Mouse (Mus musculus): ENCODE results near the gene Clybl. TPM values are rescaled to one million over a fixed set of nuclear protein-coding genes. Genes with fewer than 3 reads are reported as not detected.

Gene Clybl
- polyA plus RNA-seq, 3 experiments from 2014 or later: 8.4 to 10.6 (median 10.4) TPM

DNA sequence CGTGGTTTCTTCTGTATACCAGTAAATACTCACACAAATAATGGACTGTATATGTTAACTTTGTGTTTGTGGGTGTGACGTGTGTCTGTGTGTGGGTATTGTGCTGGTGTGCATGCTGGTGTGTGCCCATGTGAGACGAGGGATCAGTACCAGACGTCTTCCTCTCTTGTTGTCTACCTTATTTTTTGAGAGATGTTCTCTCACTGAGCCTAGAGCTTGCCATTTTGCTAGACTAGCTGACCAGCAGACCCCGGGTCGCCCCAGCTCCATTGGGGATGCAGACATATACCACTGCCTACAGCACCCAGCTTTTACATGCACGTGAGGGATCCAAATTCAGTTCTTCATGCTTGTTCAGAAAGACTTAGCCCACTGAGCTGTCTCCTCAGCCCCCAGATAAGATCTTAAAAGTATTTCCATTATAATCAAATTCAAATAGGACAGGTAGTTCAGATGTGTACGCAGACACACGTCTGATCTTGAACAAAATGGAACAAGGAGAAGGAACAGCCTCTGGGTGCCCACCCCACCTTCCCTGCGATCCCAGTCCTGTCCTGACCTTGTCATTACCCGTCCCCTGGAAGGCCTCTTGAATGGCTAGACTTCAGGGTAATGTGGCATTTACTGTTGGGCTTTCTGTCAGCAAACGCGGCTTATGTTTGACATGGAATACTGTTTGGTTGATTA, 208.3 kb downstream of the Clybl start:
- no peak for ATAC-seq

DNA sequence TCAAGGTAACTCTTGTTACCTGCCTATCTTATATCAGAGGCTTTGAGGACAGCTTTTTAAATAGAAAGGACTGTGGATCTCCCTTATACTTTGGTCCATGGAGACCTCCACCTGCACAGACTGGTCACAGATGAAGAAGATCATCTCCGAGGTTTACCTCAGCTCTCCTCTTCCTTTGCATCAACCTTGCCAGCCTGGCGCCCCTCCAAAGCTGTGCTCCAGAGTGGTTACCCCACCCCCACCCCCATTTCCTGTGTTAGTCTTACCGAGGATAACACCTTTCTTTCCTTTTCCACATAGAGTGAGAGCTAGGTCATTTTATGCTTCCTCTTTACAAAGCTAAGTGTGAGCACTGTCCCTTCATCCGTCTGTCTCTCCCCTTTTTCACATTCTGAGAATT, 209.4 kb downstream of the Clybl start:
- ATAC-seq: no peak

DNA sequence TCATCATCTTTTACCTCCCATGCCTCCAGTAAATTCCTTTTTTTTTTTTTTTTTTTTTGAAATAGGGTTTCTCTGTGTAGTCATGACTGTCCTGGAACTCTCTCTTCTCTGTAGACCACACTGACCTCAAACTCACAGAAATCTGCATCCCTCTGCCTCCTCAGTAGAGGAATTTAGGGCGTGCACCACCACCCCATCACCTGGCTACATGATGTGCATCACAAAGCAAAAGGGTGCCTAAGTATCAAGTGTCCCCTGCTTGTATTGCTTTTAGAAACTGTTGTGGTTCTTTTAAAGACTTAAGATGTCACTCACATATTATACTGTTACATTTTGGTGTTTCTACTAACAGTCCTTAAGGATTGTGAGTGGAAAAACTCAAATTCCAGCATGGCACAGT, 211.6 kb downstream of the Clybl start:
- no peak for ATAC-seq

GRCm38 (mm10) chr14:122398676-122399075, 217.2 kb downstream of the Clybl start:
- ATAC-seq: no peak

GRCm38 (mm10) chr14:122399906-122400305, 218.4 kb downstream of the Clybl start:
- ATAC-seq: no peak

DNA sequence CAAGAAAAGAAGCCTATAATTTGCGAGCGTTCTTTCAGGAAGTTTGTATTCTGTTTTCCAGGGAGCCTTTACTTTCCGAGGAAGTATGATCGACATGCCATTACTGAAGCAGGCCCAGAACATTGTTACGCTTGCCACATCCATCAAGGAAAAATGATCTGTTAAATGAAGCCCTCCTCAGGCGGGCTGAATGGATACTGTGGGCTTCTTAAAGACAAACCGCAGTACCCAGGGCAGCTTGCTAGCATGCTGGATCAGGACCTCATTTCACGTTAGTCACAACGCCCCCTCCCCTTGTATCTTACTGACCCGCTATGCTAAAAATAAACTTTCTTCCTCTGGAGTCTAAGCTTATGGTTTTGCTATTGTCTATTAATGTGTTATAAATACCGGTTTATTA, 220.4 kb downstream of the Clybl start:
- no peak for ATAC-seq

DNA sequence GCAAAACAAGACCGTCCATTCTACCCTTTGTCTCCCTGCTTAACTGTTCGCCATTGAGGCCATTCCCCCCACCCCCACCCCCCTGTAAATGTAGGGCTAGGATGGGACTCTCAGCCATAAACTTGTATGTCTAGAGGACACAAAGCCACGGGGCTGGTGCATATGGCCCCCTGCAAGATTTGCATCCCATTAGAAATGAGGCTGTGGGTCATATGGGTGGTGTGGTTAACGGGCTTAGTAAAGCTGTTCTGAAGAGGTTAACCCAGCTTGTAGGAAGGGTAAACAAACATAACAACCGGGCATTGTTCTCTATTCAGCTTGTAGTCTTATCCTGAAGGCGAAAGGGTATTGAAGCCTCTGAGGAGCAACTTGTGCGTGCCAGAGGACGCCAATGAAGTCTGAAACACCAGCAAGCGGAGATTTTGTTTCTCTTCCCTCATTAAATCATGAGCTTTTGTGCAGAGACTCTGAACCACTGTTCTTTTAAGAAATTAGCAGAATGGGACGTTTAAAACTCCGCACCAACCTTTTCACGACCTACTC, 221.3 kb downstream of the Clybl start:
- no peak for ATAC-seq

GRCm38 (mm10) chr14:122403422-122403940, 222.0 kb downstream of the Clybl start:
- no peak for ATAC-seq

DNA sequence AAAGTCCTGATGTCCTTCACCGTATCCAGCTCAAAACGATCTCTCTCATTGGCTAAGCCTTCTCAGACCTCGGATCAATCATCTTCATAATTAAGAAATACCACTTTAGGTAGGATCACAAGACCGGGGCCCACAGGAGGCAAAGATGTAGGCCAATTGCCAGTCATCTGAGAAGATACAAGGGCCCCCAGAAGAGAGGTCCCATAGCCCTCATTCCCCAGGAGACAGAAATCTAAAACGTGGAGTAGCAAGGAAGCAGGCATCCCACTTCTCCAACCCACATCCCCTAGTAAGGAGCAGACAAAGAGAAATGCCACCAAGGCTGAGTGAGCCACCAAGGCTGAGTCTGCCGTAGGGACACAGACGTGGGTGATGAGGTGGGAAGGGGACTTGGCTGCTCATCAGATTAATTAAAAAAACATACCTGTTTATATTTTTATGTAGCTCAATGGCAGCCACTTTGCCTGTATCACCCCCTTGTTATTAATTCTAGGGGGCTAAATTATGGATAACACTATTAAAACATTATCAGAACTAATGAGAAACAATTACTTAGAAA, 223.2 kb downstream of the Clybl start:
- ATAC-seq: no peak

DNA sequence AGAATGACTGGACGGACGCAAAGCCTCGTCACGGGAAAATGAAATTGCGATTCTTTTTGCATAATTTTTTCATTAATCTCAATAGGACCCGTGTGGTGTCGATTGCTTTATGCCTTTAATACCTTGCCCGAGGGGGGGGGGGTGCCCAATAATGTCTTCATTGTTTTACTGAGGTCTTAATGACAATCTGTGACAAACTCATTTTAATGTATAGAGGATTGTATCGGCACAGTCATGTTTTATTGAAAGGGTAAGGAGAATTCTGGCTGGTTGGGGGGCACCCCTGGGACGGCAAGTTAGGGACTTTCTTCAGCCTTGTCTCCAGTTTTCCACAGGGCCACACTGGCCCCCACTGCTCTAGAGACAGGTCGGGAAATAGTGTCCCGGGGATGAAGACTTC, 223.7 kb downstream of the Clybl start:
- ATAC-seq: no peak

- ATAC-seq: no peak
These were observed 224.5 kb downstream of the Clybl start for GRCm38 (mm10) chr14:122405897-122406540.

DNA sequence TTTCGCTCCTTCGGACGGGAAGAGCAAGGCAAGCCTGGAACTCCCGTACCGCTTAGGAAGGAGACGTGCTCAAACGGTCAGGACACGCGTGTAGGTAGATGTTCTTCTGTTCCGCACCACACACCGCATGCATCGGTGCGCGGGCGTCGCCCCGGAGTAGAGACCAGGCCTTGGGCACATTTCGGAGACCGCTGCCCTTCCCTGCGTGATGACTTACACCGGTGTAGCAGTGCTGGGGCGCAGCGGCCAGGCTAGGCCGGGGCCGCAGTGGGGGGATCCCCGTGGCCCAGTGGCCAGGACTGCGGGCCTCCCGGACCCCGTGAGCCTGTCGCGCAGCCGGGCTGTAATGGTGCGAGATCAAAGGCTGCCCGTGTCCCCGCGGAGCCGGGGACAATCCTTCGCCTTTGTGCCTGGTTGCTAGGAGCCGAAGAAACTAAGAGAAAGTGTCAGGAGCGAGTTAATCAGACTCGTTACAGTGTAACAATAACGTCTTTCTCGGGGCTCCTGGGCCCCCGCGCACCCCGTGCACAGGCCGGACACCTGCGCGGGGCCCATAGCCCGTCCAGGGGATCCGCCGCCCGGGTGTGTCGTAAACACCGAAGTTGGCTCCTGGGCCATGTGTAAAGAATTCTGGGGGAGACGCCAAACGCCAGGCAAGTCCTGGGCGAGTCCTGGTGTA, 225.2 kb downstream of the Clybl start:
- no peak for ATAC-seq

- no peak for ATAC-seq
These were observed 231.5 kb downstream of the Clybl start for GRCm38 (mm10) chr14:122412841-122413541.

DNA sequence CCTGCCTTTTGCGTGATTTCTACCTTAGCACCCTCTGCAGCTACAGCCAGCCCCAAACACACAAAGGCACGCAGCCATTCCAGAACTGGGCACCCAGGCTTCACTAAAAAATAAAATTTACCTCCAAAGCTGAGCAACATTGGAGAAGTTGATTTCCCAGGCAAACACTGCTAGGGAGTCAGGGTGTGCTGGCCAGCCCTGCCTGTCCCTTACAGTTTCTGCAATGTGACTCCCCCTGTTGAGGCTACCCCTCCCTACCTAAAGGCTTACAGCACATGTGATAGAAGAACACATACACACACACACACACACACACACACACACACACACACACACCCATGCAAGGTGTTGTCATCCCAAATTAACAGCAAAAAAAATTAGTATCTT, 232.0 kb downstream of the Clybl start:
- ATAC-seq: no peak

DNA sequence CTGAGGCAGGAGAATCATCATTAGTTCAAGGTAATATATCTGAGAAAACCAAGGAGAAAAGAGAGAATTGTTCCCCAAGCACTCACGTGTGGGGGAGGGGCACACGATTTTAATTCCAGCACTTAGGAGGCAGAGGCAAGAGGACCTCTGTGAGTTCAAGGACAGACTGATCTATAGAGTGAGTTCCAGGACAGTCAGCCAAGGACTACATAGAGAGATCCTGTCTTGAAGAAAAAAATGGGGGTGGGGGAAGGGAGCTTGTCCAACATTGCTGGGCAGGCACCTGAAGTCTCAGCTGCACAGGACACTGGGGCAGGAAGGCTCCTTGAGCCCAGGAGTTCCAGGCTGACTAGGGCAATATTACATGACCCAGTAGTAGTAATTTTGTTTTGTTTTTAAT, 233.3 kb downstream of the Clybl start:
- ATAC-seq: no peak

- no peak for ATAC-seq
These were observed 234.8 kb downstream of the Clybl start for GRCm38 (mm10) chr14:122416166-122416771.

DNA sequence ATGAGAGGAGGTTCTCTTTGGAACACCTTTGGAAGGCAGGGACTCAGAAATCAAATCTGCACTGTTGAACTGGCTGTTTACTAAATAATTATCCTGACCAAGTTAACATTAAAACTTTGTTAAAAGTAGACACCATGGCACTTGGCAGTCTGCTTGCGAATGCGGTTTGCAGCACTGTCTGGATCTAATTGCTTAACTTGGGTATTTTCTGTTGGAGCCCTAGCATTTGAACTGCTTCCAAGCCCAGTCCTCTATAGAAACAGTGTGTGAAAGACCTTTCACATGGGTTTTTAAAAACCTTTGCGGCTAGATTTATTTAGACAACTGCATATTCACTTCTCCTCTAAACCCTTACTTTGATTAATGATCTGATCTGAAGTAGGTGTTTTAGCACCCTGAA, 242.9 kb downstream of the Clybl start:
- no peak for ATAC-seq

DNA sequence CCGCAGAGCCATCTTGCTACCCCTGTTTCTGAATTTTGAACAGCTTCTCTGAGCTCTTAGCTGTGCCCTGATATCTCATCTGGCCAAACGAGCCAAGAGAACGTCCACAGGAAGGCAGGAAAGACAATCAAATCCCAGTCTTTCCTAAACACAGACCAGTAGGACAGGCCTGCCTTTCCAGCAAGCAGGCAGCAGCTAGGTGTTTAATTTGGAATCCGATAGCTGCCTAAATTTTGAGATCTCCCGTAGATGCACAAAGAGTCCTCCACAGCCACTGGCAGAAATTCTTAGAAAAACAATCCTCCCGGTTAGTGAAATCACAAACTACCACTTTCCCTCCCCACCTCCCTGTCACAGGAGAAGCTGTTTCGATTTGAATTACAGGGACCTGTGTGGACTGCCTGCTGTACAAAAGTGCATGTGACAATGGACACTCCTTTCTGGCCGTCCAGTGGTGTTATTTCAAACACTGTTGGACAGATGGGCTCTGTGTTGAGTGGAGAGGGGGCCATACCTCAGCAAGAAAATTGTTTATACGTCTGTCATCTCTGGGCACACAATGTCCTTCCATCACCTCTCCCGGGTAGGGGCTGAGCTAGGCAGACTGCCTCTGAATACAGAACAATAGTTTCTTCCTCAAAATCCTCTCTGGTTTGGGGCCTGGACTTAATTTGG, 245.2 kb downstream of the Clybl start:
- ATAC-seq: no peak

DNA sequence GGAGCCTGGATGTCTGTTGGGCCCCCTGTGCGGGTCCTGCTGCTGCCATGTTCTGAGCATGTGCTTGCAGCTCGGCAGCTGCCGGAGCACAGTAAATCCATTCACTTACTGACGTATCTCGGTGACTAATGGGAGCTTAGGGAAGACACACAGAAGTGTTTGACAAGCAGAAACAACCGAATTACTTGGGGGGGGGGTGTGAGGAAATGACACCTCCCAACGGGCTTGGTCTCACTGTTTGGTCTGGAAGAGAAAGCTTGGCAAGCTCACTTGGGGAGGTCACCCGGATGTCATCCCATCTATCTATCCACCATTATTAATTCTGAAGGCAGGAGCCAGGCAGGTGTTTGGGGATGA, 245.7 kb downstream of the Clybl start:
- no peak for ATAC-seq

- no peak for ATAC-seq
These were observed 246.2 kb downstream of the Clybl start for GRCm38 (mm10) chr14:122427654-122428053.

GRCm38 (mm10) chr14:122432558-122432957, 251.1 kb downstream of the Clybl start:
- no peak for ATAC-seq

DNA sequence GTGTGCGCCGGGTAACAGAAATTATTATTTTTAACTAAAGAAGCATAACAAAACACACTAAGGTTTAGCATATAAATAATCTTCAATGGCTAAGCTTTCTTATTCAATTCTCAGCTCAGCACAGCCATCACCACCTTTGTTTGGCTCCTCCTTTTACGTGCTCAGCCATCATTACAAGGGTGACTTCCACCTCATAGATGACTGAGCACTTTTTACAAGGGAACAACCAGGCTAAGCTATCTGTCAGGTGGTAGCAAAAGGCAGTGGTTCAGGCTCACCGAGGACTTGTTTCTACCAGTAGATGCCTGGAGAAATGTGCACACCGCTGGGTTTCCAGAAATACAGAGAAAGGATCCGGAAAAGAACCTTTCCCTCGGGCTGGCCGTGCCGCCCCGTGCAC, 252.5 kb downstream of the Clybl start:
- ATAC-seq: no peak
